Mouse (Mus musculus): ENCODE measurements around the gene Tmem92. TPM values are rescaled to one million over a fixed set of nuclear protein-coding genes. Genes with fewer than 3 reads are reported as not detected.
"Not testable (repeated sequence)": the region's sequence is repeated elsewhere in the genome, so short reads cannot be mapped to it uniquely, and the experiment has no call there.

Gene Tmem92
- total RNA-seq (2021), result under 1 TPM in 1 of 2 experiments, not detected in 1; 0.30 TPM

GRCm38 (mm10) chr11:94782603-94783002 is at the start of gene Tmem92:
Gene Tmem92, minus strand, starts transcription at chr11:94782703.
- DNase-seq, result no peak
- intact Hi-C loops (cut with DNase I), result no loop called here

GRCm38 (mm10) chr11:94828966-94829365 is 46.5 kb upstream of the Tmem92 start:
- intact Hi-C loops (cut with DNase I), result no loop called here
- DNase-seq, result no peak

DNA sequence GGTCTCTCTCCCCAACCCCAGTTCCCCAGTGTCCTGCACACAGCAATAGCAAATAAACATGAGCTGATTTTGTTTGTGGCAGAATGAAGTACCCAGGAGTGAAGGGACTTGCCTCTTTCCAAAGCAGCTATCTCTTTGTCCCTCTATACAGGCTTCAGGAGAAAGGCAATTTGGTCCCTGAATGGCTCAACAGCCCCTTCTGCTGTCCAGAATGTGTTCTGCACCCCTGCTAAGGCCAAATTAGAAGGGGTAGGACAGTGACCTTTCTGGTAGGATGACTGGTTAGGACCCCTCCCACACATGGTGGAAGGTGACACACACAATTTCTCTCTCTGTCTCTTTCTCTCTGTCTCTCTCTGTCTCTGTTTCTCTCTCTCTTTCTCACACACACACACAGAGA is 36.9 kb upstream of the Tmem92 start:
- DNase-seq; intact Hi-C loops (cut with DNase I): not testable (repeated sequence)

DNA sequence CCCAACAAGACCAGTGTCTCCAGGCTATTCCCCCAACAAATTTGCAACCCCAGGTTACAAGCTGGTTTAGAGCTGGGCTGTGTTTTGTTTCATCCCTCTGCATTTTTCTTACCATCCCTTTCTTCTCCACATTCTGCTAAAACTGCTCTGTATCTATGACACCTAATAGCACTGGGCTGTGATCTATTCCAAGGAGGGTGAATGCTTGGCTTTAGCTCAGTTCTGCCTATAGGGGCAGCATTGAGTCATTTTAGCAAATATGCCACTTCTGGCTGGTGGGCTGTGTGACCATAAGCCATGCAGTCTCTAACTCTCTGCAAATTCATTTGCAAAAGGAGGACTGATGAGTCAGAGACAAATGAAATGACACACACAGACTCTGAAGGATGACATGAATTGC is 36.4 kb upstream of the Tmem92 start:
- DNase-seq; intact Hi-C loops (cut with DNase I): not testable (repeated sequence)

GRCm38 (mm10) chr11:94811537-94811936 is 29.0 kb upstream of the Tmem92 start:
- peak; percentile 10 for DNase-seq
- intact Hi-C loops (cut with DNase I), result not testable (repeated sequence)

DNA sequence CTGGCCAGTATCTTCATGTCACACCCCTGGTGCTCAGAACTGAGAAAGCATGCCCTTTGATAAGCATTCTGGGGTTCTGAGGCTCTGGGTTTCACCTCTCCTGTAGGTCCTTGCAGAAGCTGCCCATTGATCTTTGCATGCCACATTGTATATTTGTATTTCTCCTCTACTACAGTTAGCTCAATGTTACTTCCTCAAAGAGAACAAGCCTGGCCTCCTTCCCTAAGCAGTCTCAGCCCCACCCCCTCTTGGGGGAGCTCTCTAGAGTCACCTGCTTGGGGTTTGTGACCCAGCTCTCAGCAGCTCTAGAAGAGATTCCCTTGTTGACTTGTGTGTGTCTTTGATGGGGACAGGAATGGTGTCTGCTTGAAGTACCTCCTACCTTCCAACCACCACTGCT is 9.2 kb upstream of the Tmem92 start:
- intact Hi-C loops (cut with DNase I), result no loop called here

DNA sequence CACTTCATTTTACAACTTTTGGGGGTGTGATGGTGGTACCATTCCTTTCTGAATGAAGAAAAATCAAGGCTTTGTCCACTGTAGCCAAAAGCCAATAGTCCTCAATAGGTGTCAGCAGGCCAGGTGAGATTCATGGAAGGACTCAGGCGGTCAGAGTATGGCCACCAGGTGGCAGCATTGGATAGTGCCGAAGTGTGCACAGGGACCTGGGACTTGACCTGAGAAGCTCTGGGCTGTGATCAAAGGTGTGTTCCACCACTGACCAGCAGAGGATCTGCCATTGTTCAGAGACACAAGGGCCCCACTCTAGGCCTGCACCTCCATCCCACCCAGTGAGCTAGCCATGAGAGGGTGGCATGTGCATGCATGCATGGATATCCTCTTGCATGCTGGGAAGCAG is 2.7 kb upstream of the Tmem92 start:
- DNase-seq, result peak; percentile 66
- intact Hi-C loops (cut with DNase I), result no loop called here

More for the DNA sequence above, 9.2 kb upstream of the Tmem92 start:
- no peak for DNase-seq

DNA sequence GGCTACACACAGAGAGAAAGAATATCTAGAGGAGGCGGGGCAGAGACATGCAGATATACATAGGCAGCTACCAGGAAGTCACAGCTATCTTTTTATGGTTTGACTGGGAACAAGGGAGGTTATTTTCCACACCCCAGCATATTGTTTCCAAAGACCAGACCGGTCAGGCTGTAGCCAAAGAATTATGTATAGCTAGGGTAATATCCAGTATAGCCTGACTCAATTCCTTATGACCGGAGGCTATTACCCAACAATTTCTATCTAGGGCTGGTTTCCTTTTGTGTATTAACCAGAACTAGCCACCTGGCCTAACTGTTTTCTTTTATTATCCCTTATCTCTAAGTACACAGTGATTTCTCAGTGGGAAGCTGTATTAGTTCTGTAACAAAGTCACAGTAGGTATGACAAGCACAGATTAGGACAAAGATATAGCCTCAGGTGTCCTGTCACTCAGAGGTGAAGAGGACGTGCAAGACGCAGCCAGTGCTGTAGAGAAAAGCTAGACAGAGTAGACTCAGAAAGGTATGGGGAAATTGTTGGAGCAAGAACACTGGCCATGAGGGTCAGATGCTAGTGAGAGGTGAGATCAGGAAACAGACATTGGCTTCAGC is 7.5 kb downstream of the Tmem92 start:
- intact Hi-C loops (cut with DNase I), result no loop called here
- DNase-seq, result no peak

DNA sequence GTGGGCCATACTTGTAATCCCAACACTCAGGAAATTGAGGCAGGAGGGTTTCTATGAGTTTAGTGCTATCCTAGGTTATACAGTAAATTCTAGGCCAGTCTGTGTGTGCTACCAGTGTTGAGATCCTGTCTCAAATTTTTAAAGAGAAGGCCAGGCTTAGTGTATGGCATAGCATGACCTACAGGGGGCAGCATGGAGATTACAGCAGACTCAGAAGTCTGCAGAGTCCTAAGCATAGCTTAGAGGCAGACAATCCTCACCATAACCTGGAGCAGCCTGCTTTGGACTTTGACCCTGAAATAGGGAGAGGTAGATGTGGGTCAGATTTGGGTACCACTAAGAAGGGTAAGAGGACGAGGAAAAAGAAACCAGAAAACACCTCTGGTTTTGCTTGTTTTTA is 8.7 kb downstream of the Tmem92 start:
- intact Hi-C loops (cut with DNase I), result no loop called here
- no peak for DNase-seq

- intact Hi-C loops (cut with DNase I), result no loop called here
- no peak for DNase-seq
Observed at GRCm38 (mm10) chr11:94772363-94773055, 10.0 kb downstream of the Tmem92 start.

GRCm38 (mm10) chr11:94767241-94767640 is 15.3 kb downstream of the Tmem92 start:
- intact Hi-C loops (cut with DNase I), result no loop called here

DNA sequence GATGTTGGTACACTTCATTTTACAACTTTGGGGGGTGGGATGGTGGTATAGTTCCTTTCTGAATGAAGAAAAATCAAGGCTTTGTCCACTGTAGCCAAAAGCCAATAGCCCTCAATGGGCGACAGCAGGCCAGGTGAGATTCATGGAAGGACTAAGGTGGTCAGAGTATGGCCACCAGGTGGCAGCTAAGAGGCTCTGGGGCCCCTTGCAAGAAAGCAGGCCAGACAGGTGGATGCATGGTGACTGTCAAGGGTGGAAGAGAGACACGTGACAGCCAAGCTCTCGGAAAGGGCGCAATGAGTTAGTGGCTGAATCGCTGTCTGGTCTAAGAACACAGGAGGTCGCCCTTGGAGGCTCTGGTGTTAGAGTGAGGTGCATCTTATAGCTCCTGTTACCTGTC is 19.7 kb downstream of the Tmem92 start:
- intact Hi-C loops (cut with DNase I), result no loop called here
- DNase-seq, result no peak

More at GRCm38 (mm10) chr11:94767241-94767640, 15.3 kb downstream of the Tmem92 start:
- no peak for DNase-seq

DNA sequence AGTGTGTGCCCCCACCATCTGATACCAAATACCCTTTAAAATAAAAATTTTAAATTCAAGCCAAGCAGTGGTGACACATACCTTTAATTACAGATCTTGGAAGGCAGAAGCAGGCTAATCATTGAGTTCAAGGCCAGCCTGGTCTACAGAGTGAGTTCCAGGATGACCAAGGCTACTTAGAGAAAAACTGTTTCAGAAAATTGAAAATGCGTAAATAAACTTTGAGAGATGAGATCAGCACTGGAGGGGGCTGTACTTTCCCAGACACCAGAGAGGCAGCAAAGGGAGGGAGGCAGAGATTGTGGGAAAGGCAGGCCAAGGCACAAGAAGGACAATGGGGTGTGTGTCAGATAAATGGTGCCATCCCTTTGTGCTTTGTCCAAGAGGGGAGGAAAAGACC is 20.2 kb downstream of the Tmem92 start:
- no peak for DNase-seq
- intact Hi-C loops (cut with DNase I), result no loop called here

DNA sequence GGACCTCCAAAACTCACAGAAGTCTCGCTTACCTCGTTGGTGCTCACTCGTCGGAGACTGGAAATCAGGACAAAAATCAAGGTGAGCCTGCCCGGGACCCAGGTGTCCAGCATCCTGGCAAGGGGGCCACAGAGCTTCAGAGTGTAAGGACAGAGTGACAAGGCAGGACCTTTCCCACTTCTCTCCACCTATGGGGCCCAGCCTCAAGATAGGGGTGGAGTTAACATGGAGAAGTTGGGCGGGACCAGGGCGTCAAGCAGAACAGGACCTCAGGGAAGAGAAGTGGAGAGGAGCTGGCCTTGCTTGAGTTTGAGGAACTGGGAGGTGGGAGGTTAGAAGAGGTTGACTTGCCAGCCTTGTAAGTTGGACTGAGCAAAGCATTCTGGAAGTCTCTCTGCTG is 21.7 kb downstream of the Tmem92 start:
- intact Hi-C loops (cut with DNase I), result no loop called here

DNA sequence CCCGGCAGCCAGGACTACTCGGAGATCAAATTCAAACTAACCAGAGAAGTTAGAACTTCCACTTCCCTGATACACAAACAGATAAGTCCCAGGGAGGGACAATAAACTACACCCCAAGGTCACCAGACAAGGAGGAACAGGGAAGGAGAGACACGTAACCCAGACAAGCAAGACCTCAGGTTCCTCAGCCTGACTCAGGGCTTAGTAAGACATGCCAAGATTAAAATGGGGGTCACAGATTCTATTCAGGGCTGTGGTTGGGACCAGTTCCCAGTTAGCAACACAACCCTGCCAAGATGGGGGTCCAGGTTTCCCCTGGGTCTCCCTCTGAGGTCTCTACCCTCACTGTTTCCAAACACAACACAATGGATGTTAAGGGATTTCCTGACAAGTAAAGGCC is 22.1 kb downstream of the Tmem92 start:
- DNase-seq, result no peak
- intact Hi-C loops (cut with DNase I), result no loop called here

More for the DNA sequence above, 21.7 kb downstream of the Tmem92 start:
- DNase-seq, result no peak

GRCm38 (mm10) chr11:94759916-94760315 is 22.6 kb downstream of the Tmem92 start:
- no peak for DNase-seq
- intact Hi-C loops (cut with DNase I), result no loop called here

- intact Hi-C loops (cut with DNase I), result no loop called here
- no peak for DNase-seq
Observed at GRCm38 (mm10) chr11:94752946-94753713, 29.4 kb downstream of the Tmem92 start.

GRCm38 (mm10) chr11:94741732-94742272 is 40.7 kb downstream of the Tmem92 start, which contains the start of gene Cdc34b:
Gene Cdc34b, plus strand, starts transcription at chr11:94741782.
- DNase-seq, result no peak
- intact Hi-C loops (cut with DNase I), result no loop called here

DNA sequence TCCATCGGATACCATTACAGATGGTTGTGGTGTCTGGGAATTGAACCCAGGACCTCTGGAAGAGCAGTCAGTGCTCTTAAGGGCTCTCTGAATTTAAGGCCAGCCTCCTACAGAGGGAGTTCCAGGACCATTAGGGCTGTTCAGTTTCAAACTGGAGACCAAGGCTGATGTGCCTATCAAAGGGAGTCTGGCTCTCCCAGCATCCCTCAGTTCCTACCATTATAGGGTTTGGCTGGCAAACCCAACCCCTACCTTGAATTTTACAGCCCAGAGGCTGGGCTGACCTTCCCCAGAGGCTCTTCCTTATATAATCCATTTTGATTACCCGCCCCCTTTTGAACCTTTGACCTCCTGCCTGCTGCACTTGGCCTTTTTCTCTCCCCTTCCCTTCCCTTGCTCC is 46.8 kb downstream of the Tmem92 start:
- DNase-seq, result no peak
- intact Hi-C loops (cut with DNase I), result no loop called here

DNA sequence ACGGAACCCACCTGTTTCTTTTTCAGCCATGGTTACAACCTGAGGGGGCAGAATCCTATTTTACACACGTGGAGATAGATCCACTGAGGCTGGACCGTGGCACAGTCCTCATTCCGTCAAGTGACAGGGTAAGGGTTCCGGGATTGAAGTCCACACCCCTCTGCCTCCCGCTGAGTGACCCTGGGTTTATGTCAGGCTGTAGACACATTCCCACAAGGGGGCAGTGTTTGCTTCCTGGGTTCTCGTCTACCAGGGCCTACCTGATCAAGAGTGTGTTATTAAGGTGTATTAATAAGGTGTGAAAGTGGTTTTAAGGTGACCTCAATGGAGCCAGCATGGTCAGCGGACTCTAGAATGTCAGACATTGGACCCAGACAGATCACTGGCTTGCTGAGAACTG is 49.7 kb downstream of the Tmem92 start:
- intact Hi-C loops (cut with DNase I), result loop anchor here (5.0 kb wide), 1 partner anchor 205 kb away; the partner anchor contains the start of gene Col1a1

GRCm38 (mm10) chr11:94731229-94731628 is 51.3 kb downstream of the Tmem92 start:
- DNase-seq, result no peak

More for the DNA sequence above, 49.7 kb downstream of the Tmem92 start:
- DNase-seq, result no peak

More at GRCm38 (mm10) chr11:94731229-94731628, 51.3 kb downstream of the Tmem92 start:
- intact Hi-C loops (cut with DNase I), result loop anchor here (2.0 to 5.0 kb wide), 2 partner anchors 206 to 240 kb away; partner anchors contain the start of gene Col1a1

Measured in left cerebral cortex, postnatal 4 days (tissue).